Mouse (Mus musculus) stomach, embryonic 16.5 days (tissue): ENCODE data around the gene Col17a1. TPM values are rescaled to one million over a fixed set of nuclear protein-coding genes. Genes with fewer than 3 reads are reported as not detected.

Experiments
- ATAC-seq: fragments of 200-750 bp; cut with Nextera tagmentation; 2 replicates; pipeline ENCODE4 v1.8.0; 2017; ENCODE audit warnings: moderate number of reproducible peaks, moderate TSS enrichment; ENCODE audit not compliant: insufficient read depth, low FRiP score
- H3K27ac ChIP-seq: fragments of 300-500 bp; sonication (generic); 2 replicates; pipeline ENCODE4 v1.5.1; 2014; ENCODE audit warnings: low read length
- H3K27me3 ChIP-seq: fragments of 300-500 bp; sonication (generic); 2 replicates; pipeline ENCODE4 v1.6.1; 2014; ENCODE audit warnings: low read length, control low read depth, mixed read lengths; ENCODE audit not compliant: control insufficient read depth, insufficient read depth
- H3K36me3 ChIP-seq: fragments of 300-500 bp; sonication (generic); 2 replicates; pipeline ENCODE4 v1.6.1; 2014; ENCODE audit warnings: low read length; ENCODE audit not compliant: control insufficient read depth, insufficient read depth
- H3K4me1 ChIP-seq: fragments of 300-500 bp; sonication (generic); 2 replicates; pipeline ENCODE4 v1.6.1; 2014; ENCODE audit warnings: low read length, control low read depth, mixed read lengths; ENCODE audit not compliant: control insufficient read depth, insufficient read depth
- H3K4me2 ChIP-seq: fragments of 300-500 bp; sonication (generic); 2 replicates; pipeline ENCODE4 v1.6.1; 2014; ENCODE audit warnings: low read depth, low read length, mixed read lengths
- H3K4me3 ChIP-seq: fragments of 300-500 bp; sonication (generic); replicated peaks from 2 replicates; pipeline ENCODE4 v1.5.1; 2014; ENCODE audit warnings: mild to moderate bottlenecking, low read length
- H3K9ac ChIP-seq: fragments of 300-500 bp; sonication (generic); 2 replicates; pipeline ENCODE4 v1.6.1; 2014; ENCODE audit warnings: low read length
- H3K9me3 ChIP-seq: fragments of 300-500 bp; sonication (generic); replicated peaks from 2 replicates; pipeline ENCODE4 v1.6.1; 2016; ENCODE audit warnings: low read length, control low read depth; ENCODE audit not compliant: control insufficient read depth
- WGBS: fragments of 180-500 bp; shearing (Covaris S2); extraction: QIAGEN DNeasy Blood & Tissue Kit; methylation state at CpG from one replicate; pipeline ENCODE4 v1.1.7; 2014; 5-methylcytosine and 5-hydroxymethylcytosine counted together
- polyA plus RNA-seq: library from polyadenylated mRNA; unstranded; fragments of >200 nt; fragmentation: Nextera tagmentation; extraction: Ambion mirVana; gene quantifications from 2 replicates; pipeline ENCODE4 v1.2.1, GENCODE M21; 2015

Col17a1 gene
- polyA plus RNA-seq, 1 experiment from 2014 or later, result 12.8 TPM

GRCm38 (mm10) chr19:47631799-47632198, 60.1 kb downstream of the Col17a1 start:
- Histone ChIP-seq H3K9ac (no peak overlapping the region), H3K9me3 (no peaks in the 10 kb centered on the region), H3K4me1 (no peaks in the 10 kb centered on the region), H3K27me3 (no peaks in the 10 kb centered on the region), H3K27ac (no peak overlapping the region), H3K4me2 (no peak overlapping the region), H3K4me3 (no peak overlapping the region), H3K36me3 (peaks cover 5% of the 10 kb centered on the region; the same call in 1 of the 2 replicates)
- 91% methylated on average over 5 of the region's 5 CpGs for WGBS
- ATAC-seq, result no peak

- Histone ChIP-seq H3K4me2 (no peak overlapping the region), H3K9me3 (no peaks in the 10 kb centered on the region), H3K4me3 (no peak overlapping the region), H3K36me3 (peaks cover 6% of the 10 kb centered on the region; the same call in 1 of the 2 replicates), H3K27me3 (no peaks in the 10 kb centered on the region), H3K4me1 (no peaks in the 10 kb centered on the region), H3K9ac (no peak overlapping the region), H3K27ac (no peak overlapping the region)
- ATAC-seq, result no peak
- WGBS, result 62% methylated on average over 5 of the region's 5 CpGs
Observed at GRCm38 (mm10) chr19:47630381-47630780, 61.5 kb downstream of the Col17a1 start.

- H3K4me1 ChIP-seq, result no peaks in the 10 kb centered on the region
- WGBS, result 55% methylated on average over 5 of the region's 5 CpGs
- H3K36me3 ChIP-seq, result 0 out of 2 replicates have a peak, but pooled peaks cover 9% of the 10 kb centered on the region
- H3K27me3 ChIP-seq, result no peaks in the 10 kb centered on the region
- ATAC-seq, result no peak
- H3K9me3 ChIP-seq, result no peaks in the 10 kb centered on the region
- H3K27ac ChIP-seq, result no peak overlapping the region
- H3K9ac ChIP-seq, result no peak overlapping the region
- no peak overlapping the region for H3K4me2 ChIP-seq
- H3K4me3 ChIP-seq, result no peak overlapping the region
Observed at GRCm38 (mm10) chr19:47629068-47629467, 62.8 kb downstream of the Col17a1 start.

GRCm38 (mm10) chr19:47627450-47627849, 64.4 kb downstream of the Col17a1 start:
- Histone ChIP-seq H3K9me3 (no peaks in the 10 kb centered on the region), H3K4me2 (no peak overlapping the region), H3K9ac (no peak overlapping the region), H3K27me3 (no peaks in the 10 kb centered on the region), H3K4me1 (no peaks in the 10 kb centered on the region), H3K36me3 (0 out of 2 replicates have a peak, but pooled peaks cover 13% of the 10 kb centered on the region), H3K27ac (no peak overlapping the region), H3K4me3 (no peak overlapping the region)
- ATAC-seq, result no peak
- 92% methylated on average over 10 of the region's 10 CpGs for WGBS

GRCm38 (mm10) chr19:47624940-47625711, 66.8 kb downstream of the Col17a1 start:
- Histone ChIP-seq H3K4me1 (no peaks in the 10 kb centered on the region), H3K27me3 (no peaks in the 10 kb centered on the region), H3K9ac (no peak overlapping the region), H3K36me3 (peaks cover 20% of the 10 kb centered on the region; the same call in 1 of the 2 replicates), H3K9me3 (no peaks in the 10 kb centered on the region), H3K4me2 (no peak overlapping the region), H3K27ac (no peak overlapping the region), H3K4me3 (no peak overlapping the region)
- no peak for ATAC-seq
- WGBS, result 65% methylated on average over 10 of the region's 10 CpGs

GRCm38 (mm10) chr19:47621478-47621877, 70.4 kb downstream of the Col17a1 start:
- H3K9me3 ChIP-seq, result no peaks in the 10 kb centered on the region
- 70% methylated on average over 8 of the region's 8 CpGs for WGBS
- H3K27ac ChIP-seq, result no peak overlapping the region
- H3K9ac ChIP-seq, result no peak overlapping the region
- no peak overlapping the region for H3K4me3 ChIP-seq
- H3K27me3 ChIP-seq, result no peaks in the 10 kb centered on the region
- H3K4me1 ChIP-seq, result no peaks in the 10 kb centered on the region
- H3K4me2 ChIP-seq, result no peak overlapping the region
- H3K36me3 ChIP-seq, result peaks cover 36% of the 10 kb centered on the region
- ATAC-seq, result no peak

- ATAC-seq, result no peak
- H3K27me3 ChIP-seq, result no peaks in the 10 kb centered on the region
- H3K9ac ChIP-seq, result no peak overlapping the region
- H3K4me1 ChIP-seq, result no peaks in the 10 kb centered on the region
- H3K27ac ChIP-seq, result no peak overlapping the region
- 54% methylated on average over 7 of the region's 7 CpGs for WGBS
- no peak overlapping the region for H3K4me2 ChIP-seq
- peaks cover 41% of the 10 kb centered on the region for H3K36me3 ChIP-seq
- H3K4me3 ChIP-seq, result no peak overlapping the region
- no peaks in the 10 kb centered on the region for H3K9me3 ChIP-seq
Observed at GRCm38 (mm10) chr19:47613442-47613841, 78.5 kb downstream of the Col17a1 start.

GRCm38 (mm10) chr19:47608513-47608912, 83.4 kb downstream of the Col17a1 start:
- Histone ChIP-seq H3K4me1 (no peaks in the 10 kb centered on the region), H3K4me3 (no peak overlapping the region), H3K27ac (no peak overlapping the region), H3K27me3 (no peaks in the 10 kb centered on the region), H3K36me3 (peaks cover 10% of the 10 kb centered on the region; the same call in 1 of the 2 replicates), H3K4me2 (no peak overlapping the region), H3K9me3 (no peaks in the 10 kb centered on the region), H3K9ac (no peak overlapping the region)
- WGBS, result 56% methylated on average over 3 of the region's 3 CpGs
- ATAC-seq, result no peak
